Mouse (Mus musculus) testis, adult 2 months (tissue): Measurements from ENCODE around the gene Hist2h2ab.

Source experiments
- CTCF ChIP-seq: fragments of 200-500 bp; IDR thresholded peaks from 2 replicates; pipeline ENCODE4 v1.5.1; 2012; ENCODE audit warnings: low read depth, mild to moderate bottlenecking, inconsistent platforms, low read length, moderate library complexity; ENCODE audit not compliant: control insufficient read depth, insufficient read depth, insufficient replicate concordance
- POLR2A ChIP-seq: fragments of 200-500 bp; IDR thresholded peaks from 2 replicates; pipeline ENCODE4 v1.6.1; 2012; ENCODE audit warnings: low read depth, mild to moderate bottlenecking, inconsistent platforms, low read length, moderate library complexity; ENCODE audit not compliant: control insufficient read depth

DNA sequence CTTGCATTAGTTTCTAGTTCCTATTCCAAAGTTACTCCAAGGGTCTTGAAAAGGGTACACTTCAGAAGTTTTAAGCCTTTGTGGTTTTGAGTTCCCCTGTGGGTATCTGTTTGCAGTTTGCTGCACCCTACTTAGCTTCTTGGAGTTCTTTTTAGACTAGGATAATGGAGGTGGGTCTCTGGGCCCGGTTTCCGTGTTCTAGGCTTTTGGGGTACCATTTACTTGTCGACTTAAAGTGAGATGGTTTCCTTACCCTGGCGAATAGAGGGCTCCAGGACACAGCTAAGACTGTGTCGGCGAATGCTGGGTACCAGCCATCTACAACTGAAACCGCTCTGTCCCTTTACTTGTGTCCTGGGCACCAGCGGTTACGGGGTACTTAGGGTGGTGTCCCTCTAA lies 2.0 kb downstream of the Hist2h2ab start:
- TF ChIP-seq CTCF (no peak), POLR2A (no peak)
